Mouse (Mus musculus) brain, embryonic 14.5 days (tissue): ENCODE measurements around the gene Ikbke.

Source experiments
- CTCF ChIP-seq: fragments of 200-500 bp; IDR thresholded peaks from 2 replicates; pipeline ENCODE4 v1.5.1; 2012; ENCODE audit warnings: inconsistent platforms, mild to moderate bottlenecking, moderate library complexity, borderline replicate concordance; ENCODE audit not compliant: insufficient read depth, insufficient read length; ENCODE audit errors: extremely low read depth
- POLR2A ChIP-seq: fragments of 200-500 bp; IDR thresholded peaks from 2 replicates; pipeline ENCODE4 v1.6.1; 2012; ENCODE audit warnings: mild to moderate bottlenecking, inconsistent platforms, borderline replicate concordance; ENCODE audit not compliant: poor library complexity, insufficient read depth, insufficient read length, severe bottlenecking; ENCODE audit errors: extremely low read depth

GRCm38 (mm10) chr1:131204461-131204860 lies 74.9 kb downstream of the Ikbke start:
- TF ChIP-seq CTCF (no peak), POLR2A (no peak)
